Mouse (Mus musculus): ENCODE data around the gene Gm9747.

DNA sequence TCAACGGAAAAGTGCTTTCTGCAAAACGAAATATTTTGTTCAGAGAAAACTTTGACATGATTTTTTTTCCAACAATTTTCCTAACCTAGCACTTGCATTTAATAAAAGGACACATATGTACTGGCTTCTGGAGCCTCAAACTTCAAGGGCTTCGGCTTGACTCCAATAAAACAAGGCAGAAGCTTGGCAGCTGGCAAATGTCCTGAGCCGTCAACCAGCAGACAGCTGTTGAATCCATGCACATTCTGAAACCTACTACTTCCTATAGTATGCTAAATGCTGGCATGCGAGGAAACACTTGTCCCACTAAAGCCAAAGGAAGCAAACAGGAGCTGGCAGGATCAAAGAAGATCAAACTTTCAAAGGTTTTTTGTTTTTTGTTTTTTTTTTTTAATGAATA is 24.5 kb downstream of the Gm9747 start:
- no peak for TF ChIP-seq CTCF (conservative IDR thresholded peaks at IDR 0.05; ENCODE audit: insufficient read depth, insufficient read length, low read depth, low read length)
- TF ChIP-seq POLR2A (IDR thresholded peaks at IDR 0.05; ENCODE audit: low read depth, low read length) = no peak

Data from kidney, adult 2 months (tissue).